Mouse (Mus musculus): ENCODE data around the gene Sdr9c7. TPM values are rescaled to one million over a fixed set of nuclear protein-coding genes. Genes with fewer than 3 reads are reported as not detected.

Gene Sdr9c7
- not detected for polyA plus RNA-seq (2017; shearing (Covaris generic))

DNA sequence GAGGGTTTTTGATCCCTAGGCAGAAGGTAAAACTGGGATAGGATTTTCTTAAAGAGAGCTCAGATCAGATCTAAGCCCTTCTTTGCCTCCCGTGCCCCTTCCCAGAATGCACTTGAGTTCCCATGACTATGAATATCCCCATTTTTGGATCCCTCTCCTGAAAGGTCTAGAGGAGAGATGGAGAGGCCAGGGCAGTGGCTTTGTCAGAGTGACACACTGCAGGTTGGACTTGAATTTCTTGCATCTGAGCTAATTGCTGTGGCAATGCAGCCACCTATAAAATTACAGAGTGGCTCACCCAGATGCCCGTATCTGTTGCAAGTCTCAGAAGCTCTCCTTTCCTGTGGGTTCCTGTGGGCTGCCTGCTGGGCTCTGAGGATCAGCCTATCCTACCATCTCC, at the start of gene Sdr9c7:
Gene Sdr9c7, plus strand, starts transcription at position 301 of the 400 bp plus-strand sequence.

DNA sequence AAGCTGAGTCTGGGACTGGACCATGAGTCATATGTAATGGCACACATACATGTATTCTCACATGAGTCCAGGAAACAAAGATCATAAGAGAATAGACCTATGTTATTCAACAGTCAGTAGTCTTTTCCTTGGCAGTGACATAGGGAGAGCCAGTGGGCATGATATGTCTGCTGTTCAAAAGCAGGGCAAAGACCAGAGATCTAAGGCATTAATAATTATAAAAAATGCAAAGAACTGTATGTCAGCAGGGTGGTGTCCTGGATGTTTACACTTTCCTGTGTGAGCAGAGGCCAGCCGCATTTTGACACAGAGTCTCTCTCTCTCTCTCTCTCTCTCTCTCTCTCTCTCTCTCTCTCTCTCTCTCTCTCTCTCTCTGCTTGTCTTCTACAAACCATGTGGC, 48.7 kb upstream of the Sdr9c7 start, which contains the start of gene Rdh19:
Gene Rdh19, plus strand, starts transcription at position 301 of the 400 bp plus-strand sequence.

DNA sequence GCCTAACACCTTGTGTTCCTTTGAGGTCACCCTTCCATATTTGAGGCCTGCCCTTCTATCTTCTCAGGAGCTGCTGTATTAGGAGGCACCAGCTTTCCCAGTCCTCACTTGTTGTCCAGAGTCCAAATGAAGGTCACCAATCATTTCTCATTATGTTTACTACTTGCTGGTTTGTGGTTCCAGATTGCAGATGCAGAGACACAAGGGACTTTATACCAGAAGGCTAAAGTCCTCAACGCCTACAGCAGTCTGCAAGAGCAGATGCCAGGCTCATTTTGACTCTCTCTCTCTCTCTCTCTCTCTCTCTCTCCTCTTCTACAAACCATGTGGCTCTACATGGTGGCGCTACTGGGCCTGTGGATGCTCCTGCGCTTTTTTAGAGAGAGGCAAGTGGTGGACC, 32.1 kb upstream of the Sdr9c7 start, which contains the start of gene Rdh16f2:
Gene Rdh16f2, plus strand, starts transcription at position 243 of the 400 bp plus-strand sequence.

GRCm38 (mm10) chr10:127888605-127889004, 9.7 kb upstream of the Sdr9c7 start, which contains the start of gene Rdh7:
Gene Rdh7, minus strand, starts transcription at chr10:127888817.

Other genes starting within 250 kb of the Sdr9c7 start
- gene Nemp1, start 231.6 kb upstream of the Sdr9c7 start, polyA plus RNA-seq (2017; shearing (Covaris generic)), result 8.3 TPM
- gene Nab2, start 229.9 kb upstream of the Sdr9c7 start, polyA plus RNA-seq (2017; shearing (Covaris generic)), result 36.8 TPM
- gene Myo1a, start 193.3 kb upstream of the Sdr9c7 start, polyA plus RNA-seq (2017; shearing (Covaris generic)), result 0.11 TPM
- gene Tac2, start 174.0 kb upstream of the Sdr9c7 start, polyA plus RNA-seq (2017; shearing (Covaris generic)), result not detected
- 0.42 TPM for gene Zbtb39, start 159.0 kb upstream of the Sdr9c7 start, polyA plus RNA-seq (2017; shearing (Covaris generic))
- gene Gpr182, start 146.8 kb upstream of the Sdr9c7 start, polyA plus RNA-seq (2017; shearing (Covaris generic)), result not detected
- gene Rdh1, start 138.8 kb upstream of the Sdr9c7 start, polyA plus RNA-seq (2017; shearing (Covaris generic)), result 0.09 TPM
- gene Rdh16f1, start 138.7 kb upstream of the Sdr9c7 start, polyA plus RNA-seq (2017; shearing (Covaris generic)), result not detected
- 0.42 TPM for gene Rdh9, start 122.1 kb upstream of the Sdr9c7 start, polyA plus RNA-seq (2017; shearing (Covaris generic))
- not detected for gene Rdh16, start 97.4 kb upstream of the Sdr9c7 start, polyA plus RNA-seq (2017; shearing (Covaris generic))
- gene Rdh19, start 48.6 kb upstream of the Sdr9c7 start, polyA plus RNA-seq (2017; shearing (Covaris generic)), result not detected
- not detected for gene Rdh16f2, start 32.0 kb upstream of the Sdr9c7 start, polyA plus RNA-seq (2017; shearing (Covaris generic))
- not detected for gene Rdh7, start 9.7 kb upstream of the Sdr9c7 start, polyA plus RNA-seq (2017; shearing (Covaris generic))
- not detected for gene Hsd17b6, start 109.1 kb downstream of the Sdr9c7 start, polyA plus RNA-seq (2017; shearing (Covaris generic))
- 12.5 TPM for gene Prim1, start 116.7 kb downstream of the Sdr9c7 start, polyA plus RNA-seq (2017; shearing (Covaris generic))
- gene Naca, start 137.1 kb downstream of the Sdr9c7 start, polyA plus RNA-seq (2017; shearing (Covaris generic)), result 434 TPM
- 208 TPM for gene Ptges3, start 160.4 kb downstream of the Sdr9c7 start, polyA plus RNA-seq (2017; shearing (Covaris generic))
- gene Atp5b, start 184.8 kb downstream of the Sdr9c7 start, polyA plus RNA-seq (2017; shearing (Covaris generic)), result 1,081 TPM
- 57.3 TPM for gene Baz2a, start 193.1 kb downstream of the Sdr9c7 start, polyA plus RNA-seq (2017; shearing (Covaris generic))